Comparison of ENCODE assay signal across 8 mouse cellular contexts in genomic region chr19:53421583-53422188, GRCm38 (mm10). TPM values are rescaled to one million over a fixed set of nuclear protein-coding genes. Genes with fewer than 3 reads are reported as not detected.
DNase-seq lines count a peak whose midpoint lies in the region; ATAC-seq and TF ChIP-seq lines count a peak whose summit lies in the region.

No protein-coding gene starts in this region.

- no peak for DNase-seq in heart, postnatal 10 days
- DNase-seq in ES-CJ7 (ENCODE audit: low read depth, low spot score) (peak; percentile 41), MN1 (ENCODE audit: low spot score) (no peak)
- no peak for DNase-seq in forebrain, postnatal 0 days
- no peak for DNase-seq in liver, postnatal 0 days
- no peak for DNase-seq in ovary, postnatal 14 days (ENCODE audit: low spot score)
- DNase-seq in embryo, embryonic 10.5 days (ENCODE audit: low spot score) = no peak

- peaks cover 34% of the 10 kb centered on the region for H3K4me1 ChIP-seq in heart, embryonic 13.5 days
- H3K4me1 ChIP-seq in forebrain, postnatal 0 days (ENCODE audit: insufficient read depth) = peaks cover 7% of the 10 kb centered on the region; the same call in 1 of the 2 replicates
- peaks cover 29% of the 10 kb centered on the region for H3K4me1 ChIP-seq in liver, postnatal 0 days (ENCODE audit: insufficient read depth)

- no peaks in the 10 kb centered on the region for H3K9me3 ChIP-seq in heart, embryonic 13.5 days
- no peaks in the 10 kb centered on the region for H3K9me3 ChIP-seq in forebrain, postnatal 0 days (ENCODE audit: low read length)
- H3K9me3 ChIP-seq in liver, postnatal 0 days (ENCODE audit: low read length) = no peaks in the 10 kb centered on the region

- TF ChIP-seq CTCF in forebrain, postnatal 0 days (IDR thresholded peaks at IDR 0.05; ENCODE audit: low read depth) = no peak
- TF ChIP-seq CTCF in liver, postnatal 0 days (IDR thresholded peaks at IDR 0.05; ENCODE audit: low read depth) = no peak

- no peaks in the 10 kb centered on the region for H3K36me3 ChIP-seq in heart, embryonic 13.5 days
- no peaks in the 10 kb centered on the region for H3K36me3 ChIP-seq in forebrain, postnatal 0 days (ENCODE audit: insufficient read depth)
- H3K36me3 ChIP-seq in liver, postnatal 0 days (replicated peaks; ENCODE audit: insufficient read depth, low read length) = no peaks in the 10 kb centered on the region

- under 1% methylated on average over 6 of the region's 6 CpGs for WGBS in heart, embryonic 13.5 days
- 4% methylated on average over 6 of the region's 6 CpGs for WGBS in forebrain, postnatal 0 days
- 3% methylated on average over 6 of the region's 6 CpGs for WGBS in liver, postnatal 0 days (ENCODE audit: insufficient replicate concordance)

- intact Hi-C loops in heart, postnatal 10 days (cut with DNase I) = loop anchor here (2.0 kb wide), 1 partner anchor 107 kb away; the partner anchor contains the start of gene Dusp5

- ATAC-seq in heart, embryonic 13.5 days (ENCODE audit: extremely low read depth, insufficient number of reproducible peaks, low FRiP score, low TSS enrichment) = no peak
- 0 out of 2 replicates have a peak, but pooled peaks have one; percentile 8 for ATAC-seq in forebrain, postnatal 0 days
- ATAC-seq in liver, postnatal 0 days = no peak

- H3K4me2 ChIP-seq in heart, embryonic 13.5 days = peak overlapping the region; percentile 87
- H3K4me2 ChIP-seq in forebrain, postnatal 0 days (ENCODE audit: low read depth) = peak overlapping the region; percentile 75
- peak overlapping the region; percentile 71 for H3K4me2 ChIP-seq in liver, postnatal 0 days (ENCODE audit: low read depth, low read length)

- H3K27me3 ChIP-seq in heart, embryonic 13.5 days (replicated peaks) = no peaks in the 10 kb centered on the region
- no peaks in the 10 kb centered on the region for H3K27me3 ChIP-seq in forebrain, postnatal 0 days (ENCODE audit: insufficient read depth, low read length)
- 0 out of 2 replicates have a peak, but pooled peaks cover 3% of the 10 kb centered on the region for H3K27me3 ChIP-seq in liver, postnatal 0 days (ENCODE audit: insufficient read depth, low read length)

- H3K4me3 ChIP-seq in heart, embryonic 13.5 days = peak overlapping the region; percentile 57
- peak overlapping the region; percentile 40 for H3K4me3 ChIP-seq in forebrain, postnatal 0 days (ENCODE audit: low read depth, low read length)
- H3K4me3 ChIP-seq in liver, postnatal 0 days (ENCODE audit: low read depth, low read length) = peak overlapping the region; percentile 35

- H3K27ac ChIP-seq in heart, embryonic 13.5 days (replicated peaks) = peak overlapping the region; percentile 89
- H3K27ac ChIP-seq in forebrain, postnatal 0 days (ENCODE audit: low read depth, low read length) = no peak overlapping the region
- peak overlapping the region; percentile 58; the same call in 1 of the 2 replicates for H3K27ac ChIP-seq in liver, postnatal 0 days (ENCODE audit: low read depth)

- peak; percentile 10; the same call in 1 of the 2 replicates for TF ChIP-seq EP300 in liver, postnatal 0 days (IDR thresholded peaks at IDR 0.05; ENCODE audit: low read depth)

- peak overlapping the region; percentile 79 for H3K9ac ChIP-seq in heart, embryonic 13.5 days
- no peak overlapping the region for H3K9ac ChIP-seq in forebrain, postnatal 0 days
- H3K9ac ChIP-seq in liver, postnatal 0 days (replicated peaks) = peak overlapping the region; percentile 48; the same call in 1 of the 2 replicates

RNA-seq across cellular contexts. Expression of gene Smndc1, which starts 31.3 kb away (rescaled TPM):
- 27.8 and 28.8 TPM in 2 replicates for polyA plus RNA-seq in heart, embryonic 13.5 days (2015; fragmentation: Nextera tagmentation; extraction: Ambion mirVana)
- 10 to 100 TPM; 37.3 to 39.5 TPM for total RNA-seq in heart, postnatal 10 days (2021)
- total RNA-seq in forebrain, postnatal 0 days (2014; rRNA removed) = 13.9 and 15.5 TPM in 2 replicates
- 33.9 and 39.3 TPM in 2 replicates for polyA plus RNA-seq in forebrain, postnatal 0 days (2015; fragmentation: Nextera tagmentation; extraction: Ambion mirVana)
- 18.9 and 21.7 TPM in 2 replicates for polyA plus RNA-seq in liver, postnatal 0 days (2015; fragmentation: Nextera tagmentation; extraction: Ambion mirVana)

RNA-seq across cellular contexts. Expression of gene Gm10197, which starts 50.1 kb away (rescaled TPM):
- polyA plus RNA-seq in heart, embryonic 13.5 days (2015; fragmentation: Nextera tagmentation; extraction: Ambion mirVana) = not detected in 2 replicates
- total RNA-seq in heart, postnatal 10 days (2021) = not detected
- not detected in 2 replicates for total RNA-seq in forebrain, postnatal 0 days (2014; rRNA removed)
- polyA plus RNA-seq in forebrain, postnatal 0 days (2015; fragmentation: Nextera tagmentation; extraction: Ambion mirVana) = not detected in 2 replicates
- not detected in 2 replicates for polyA plus RNA-seq in liver, postnatal 0 days (2015; fragmentation: Nextera tagmentation; extraction: Ambion mirVana)
